Mouse (Mus musculus): ENCODE data around the gene Asb6. TPM values are rescaled to one million over a fixed set of nuclear protein-coding genes. Genes with fewer than 3 reads are reported as not detected.

Gene Asb6
- total RNA-seq, 2 experiments from 2014 or later: 7.2 to 9.7 TPM

DNA sequence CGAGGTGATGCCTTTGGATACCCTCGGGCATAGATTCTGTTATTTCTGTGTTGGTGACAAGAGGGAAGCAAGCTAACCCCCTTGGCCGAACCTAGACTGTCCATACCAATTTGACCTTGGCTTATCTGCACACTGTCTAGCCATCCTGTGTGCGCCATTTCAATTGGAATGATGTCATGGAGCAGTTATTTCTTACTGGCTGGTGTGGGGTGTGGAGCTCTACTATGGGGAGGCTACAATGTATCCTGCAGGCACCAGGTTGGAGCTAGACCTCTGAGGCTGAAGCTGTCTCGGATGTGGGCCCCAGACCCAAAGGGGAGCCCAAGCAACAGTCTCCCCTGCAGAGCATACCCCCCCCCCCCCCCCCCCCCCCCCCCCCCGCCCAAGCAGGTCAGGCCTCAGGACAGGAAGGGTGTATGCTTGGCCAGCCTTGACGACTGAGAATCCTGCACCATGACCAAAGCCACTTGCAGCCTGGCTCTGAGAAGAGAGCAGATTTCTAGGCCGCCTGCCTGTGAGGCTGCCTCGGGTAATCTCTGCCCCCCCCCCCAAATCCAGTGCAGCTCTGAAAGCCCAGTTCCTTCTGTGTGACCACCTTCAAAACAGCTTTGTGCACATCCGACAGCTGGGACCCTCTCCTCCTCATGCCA, 4.4 kb upstream of the Asb6 start, which contains the start of gene Prrx2:
TSS of gene Prrx2 (plus strand) at position 600 of the 650 bp plus-strand sequence.
- DNase-seq (ENCODE audit: low spot score): no peak

DNA sequence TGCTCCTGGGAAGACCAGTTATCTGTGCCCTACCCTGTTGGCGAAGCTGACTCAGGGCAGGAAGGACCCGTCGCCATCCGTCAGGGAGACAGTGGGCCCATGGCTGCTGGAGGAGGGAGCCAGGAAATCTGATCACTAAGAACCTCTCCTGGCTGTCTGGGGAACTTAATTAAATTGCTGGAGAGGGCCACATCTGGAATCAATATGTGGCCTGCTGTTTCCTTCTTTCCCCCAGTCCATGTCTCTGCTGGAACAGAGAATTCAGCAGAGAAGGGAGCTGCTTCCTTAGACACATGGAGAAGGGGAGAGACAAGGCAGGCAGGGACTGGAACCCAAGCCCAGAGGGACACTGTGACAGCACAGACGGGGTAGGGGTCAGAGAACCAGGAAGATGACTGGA, 3.5 kb upstream of the Asb6 start:
- DNase-seq (ENCODE audit: low spot score): peak; percentile 35

DNA sequence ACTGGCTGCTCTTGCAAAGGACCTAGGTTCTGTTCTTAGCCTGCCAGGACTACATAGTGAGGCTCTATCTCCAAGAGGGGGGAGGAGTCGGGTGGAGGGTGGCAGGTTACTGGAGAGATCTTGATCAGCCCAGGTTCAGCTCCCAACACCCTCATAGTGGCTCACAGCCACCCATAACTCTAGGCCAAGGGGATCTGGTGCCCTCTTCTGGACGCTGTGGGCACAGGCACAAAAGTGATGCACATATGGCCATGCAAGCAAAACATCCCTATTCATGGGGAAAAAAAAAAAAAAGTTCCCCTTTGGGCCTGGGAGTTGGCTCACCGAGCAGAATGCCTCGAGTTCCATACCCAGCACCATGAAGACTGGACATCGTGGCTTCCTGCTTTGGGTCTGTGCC, 818 bp downstream of the Asb6 start:
- DNase-seq (ENCODE audit: low spot score): no peak

DNA sequence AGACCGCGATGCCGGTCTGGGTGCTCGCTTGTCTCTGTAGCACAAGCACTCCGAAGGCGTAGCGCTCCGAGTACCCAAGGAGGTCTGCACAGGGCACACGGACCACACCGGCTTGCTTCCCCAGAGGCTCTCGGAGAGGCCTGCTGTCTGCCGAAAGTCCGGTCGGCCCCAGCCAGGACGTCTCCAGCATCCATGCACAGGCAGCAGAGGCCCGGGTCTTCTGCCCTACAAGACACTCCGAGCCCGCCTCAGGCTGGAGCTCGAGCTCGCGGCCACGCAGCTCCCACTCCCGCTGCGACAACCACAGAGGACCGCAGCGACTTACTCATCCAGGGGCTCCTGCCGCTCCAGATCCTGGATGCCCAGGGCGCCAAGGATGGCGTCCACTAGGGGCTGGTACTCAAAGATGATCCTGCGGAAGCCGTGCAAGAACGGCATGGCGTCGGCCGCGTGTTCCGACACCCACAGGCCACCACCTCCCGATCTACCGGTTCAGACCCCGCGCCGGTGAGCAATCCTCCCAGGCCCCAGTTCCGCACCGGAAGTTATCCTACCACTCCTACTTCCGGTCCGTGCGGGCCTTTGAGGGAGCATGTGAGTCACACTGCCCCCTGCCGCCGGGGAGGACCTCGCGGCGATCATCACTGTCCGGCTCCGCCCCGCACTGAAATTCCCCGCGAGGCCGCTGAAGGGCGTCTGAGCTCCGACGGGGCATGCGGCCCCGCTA, 2.2 kb downstream of the Asb6 start:
- DNase-seq (ENCODE audit: low spot score): peak; percentile 95

DNA sequence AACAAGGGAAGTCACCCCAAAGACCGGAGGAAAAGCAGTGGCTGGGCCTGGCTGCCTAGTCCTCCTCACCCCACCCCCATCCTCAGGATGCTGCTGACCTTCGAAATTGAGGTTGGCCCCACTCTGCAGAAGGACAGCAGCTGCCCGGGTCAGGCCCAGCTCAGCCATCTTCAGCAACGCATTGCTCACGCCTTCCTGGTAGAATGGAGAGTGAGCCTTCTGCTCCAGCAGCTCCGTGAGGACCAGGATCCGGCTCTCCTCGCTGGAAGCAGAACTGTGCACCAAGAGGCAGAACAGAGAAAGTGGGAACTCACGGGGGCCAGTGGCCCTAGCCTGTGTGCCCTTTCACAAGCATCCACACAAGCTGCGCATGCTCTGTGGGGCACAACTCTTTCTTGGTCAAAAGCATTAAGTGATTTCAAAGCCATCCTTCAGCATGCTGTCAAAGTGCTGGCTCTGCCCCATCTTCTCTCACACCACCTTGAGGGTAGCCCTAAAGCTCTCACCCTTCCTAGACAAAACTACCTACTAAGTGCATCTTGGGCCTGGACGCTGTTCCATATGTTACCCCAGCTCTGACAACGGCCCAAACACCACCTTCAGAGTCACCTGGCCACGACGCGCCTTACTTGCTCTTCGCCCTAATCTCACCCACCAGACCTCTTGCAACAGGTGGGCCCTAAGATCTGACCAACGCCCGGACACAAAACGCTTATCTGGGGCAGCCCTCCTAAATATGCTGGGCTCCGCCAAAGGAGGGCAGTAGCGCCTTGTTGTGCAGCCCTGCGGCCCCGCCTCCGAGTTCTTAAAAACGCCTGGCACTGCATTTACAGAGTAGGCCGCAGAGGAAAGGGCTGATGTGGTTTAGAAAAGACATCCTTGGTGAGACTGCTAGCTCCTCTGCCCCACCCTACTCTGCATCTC, 3.0 kb downstream of the Asb6 start:
- no peak for DNase-seq (ENCODE audit: low spot score)

DNA sequence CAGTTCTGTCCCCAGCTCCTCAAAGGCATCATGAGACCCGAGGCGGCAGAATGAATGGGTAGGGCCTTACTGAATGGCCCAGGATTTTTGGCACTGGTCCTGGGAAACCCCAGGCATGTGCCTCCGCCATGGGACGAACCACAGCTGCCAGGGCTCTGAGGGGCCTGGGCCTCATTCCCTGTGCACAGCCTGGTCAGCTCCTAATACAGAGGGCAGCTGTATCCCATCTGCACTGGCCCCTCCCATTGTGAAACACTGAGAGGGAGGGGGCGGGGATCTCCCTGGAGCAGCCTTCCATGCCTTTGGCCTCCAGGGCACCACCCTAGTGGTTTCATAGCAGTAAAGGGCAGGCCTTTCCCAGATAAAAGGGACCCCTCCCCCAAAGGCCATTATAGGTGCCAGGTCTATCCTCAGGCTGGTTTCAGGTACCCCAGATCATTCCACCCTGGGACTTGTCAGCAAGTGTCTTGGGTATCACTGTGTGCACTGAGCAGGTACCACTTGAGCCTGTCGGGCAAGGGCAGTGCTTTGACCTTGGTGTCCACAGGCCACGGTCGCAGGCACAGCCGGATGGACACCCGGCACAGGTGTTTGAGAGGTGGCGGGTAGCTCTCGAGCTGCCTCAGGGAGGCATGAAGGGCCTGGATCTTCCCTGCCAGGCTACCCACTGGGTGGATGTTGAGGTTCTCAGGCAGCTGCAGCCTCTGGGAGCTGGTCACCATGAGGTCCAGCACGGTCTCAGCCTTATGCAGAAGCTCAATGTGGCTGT, 6.6 kb downstream of the Asb6 start:
- DNase-seq (ENCODE audit: low spot score): no peak

DNA sequence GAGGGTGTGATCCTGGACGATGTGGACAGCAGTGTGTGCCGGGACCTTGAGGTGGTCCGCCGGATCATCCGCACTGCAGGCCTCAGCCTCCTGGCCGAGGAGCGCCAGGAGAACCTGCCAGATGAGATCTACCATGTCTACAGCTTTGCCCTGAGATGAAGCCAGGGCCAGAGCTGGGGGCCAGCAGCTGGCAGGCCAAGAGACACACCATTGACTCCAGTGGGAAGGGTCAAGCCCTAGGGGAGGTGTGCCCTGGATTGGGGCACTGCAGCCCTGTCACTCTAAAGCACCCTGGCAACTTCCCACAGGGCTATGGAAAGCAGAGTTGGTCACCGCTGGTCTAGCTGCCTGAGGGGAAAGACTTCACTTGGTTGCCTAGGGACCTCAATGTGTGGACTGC, 7.7 kb downstream of the Asb6 start:
- DNase-seq (ENCODE audit: low spot score): no peak

DNA sequence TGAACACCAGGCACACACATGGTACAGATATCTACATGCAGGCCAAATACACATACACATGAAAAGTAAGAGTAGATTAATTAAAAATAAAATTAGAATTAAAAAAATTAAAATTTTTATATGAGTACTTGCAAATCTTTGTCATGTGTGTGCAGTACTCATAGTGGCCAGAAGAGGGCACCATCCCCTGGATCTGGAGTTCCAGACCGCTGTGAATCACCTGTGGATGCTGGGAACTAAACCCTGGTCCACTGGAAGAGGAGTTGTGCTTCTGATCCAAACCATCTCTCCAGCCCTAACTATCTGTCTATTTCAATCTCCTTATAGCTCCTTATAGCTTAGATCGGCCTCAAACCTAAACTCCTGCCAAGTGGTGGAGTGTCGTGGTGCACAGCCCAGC, 9.1 kb downstream of the Asb6 start:
- no peak for DNase-seq (ENCODE audit: low spot score)

DNA sequence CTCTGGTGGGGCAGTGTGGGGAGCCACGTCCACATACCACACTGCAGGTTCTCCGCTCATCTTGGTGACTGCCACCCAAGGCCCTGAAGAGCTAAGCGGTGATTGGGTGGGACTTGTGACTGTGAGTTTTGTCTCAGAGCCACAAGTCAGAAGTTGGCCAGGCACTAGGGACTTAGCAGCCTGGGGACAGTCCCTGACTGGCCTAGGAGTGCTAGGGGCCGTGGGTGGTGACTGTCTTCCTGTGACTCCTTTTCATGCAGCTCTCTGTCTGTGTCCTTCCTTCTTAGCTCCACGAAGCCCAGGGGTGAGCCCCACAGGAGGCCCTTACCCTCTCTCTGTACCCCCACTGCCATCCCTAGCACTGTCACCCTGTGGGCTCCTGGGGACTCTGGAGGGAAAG, 10.3 kb downstream of the Asb6 start:
- DNase-seq (ENCODE audit: low spot score): no peak

DNA sequence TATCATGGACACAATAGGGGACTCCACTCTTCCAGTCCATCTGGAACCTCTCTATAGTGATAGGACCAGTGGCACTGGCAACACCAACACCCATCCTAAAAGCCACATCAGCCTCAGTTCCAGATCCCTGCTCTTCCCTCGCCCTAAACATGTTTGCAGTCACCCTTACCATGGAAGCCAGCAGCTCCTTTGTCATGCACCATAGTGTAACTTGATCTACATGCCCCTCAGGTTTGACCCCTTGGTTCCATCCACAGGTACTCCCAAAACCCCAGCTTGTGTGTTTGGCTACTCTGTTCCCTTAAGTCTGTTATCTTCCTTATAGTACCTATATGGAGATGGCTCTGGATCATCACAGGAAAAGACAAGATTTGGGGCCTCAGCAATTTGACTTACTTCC, 13.8 kb downstream of the Asb6 start:
- DNase-seq (ENCODE audit: low spot score): no peak

DNA sequence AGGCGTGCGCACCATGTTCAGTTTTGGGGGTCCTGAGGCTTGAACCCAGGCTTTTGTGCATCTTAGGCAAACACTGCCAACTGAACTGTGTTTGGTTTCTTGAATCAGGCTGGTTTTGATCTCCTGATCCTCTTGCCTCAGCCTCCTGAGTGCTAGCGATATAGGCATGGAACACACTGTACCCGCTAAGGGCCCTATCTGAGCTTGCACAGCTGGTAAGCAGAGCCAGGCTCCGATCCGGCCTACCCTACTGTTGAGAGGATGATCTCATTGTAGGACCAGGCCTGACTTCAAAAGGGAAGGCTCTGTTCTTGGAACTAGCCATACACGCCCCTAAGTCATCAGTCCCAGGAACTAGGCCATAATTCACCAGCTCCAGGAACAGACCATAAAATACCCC, 19.6 kb downstream of the Asb6 start:
- DNase-seq (ENCODE audit: low spot score): no peak

DNA sequence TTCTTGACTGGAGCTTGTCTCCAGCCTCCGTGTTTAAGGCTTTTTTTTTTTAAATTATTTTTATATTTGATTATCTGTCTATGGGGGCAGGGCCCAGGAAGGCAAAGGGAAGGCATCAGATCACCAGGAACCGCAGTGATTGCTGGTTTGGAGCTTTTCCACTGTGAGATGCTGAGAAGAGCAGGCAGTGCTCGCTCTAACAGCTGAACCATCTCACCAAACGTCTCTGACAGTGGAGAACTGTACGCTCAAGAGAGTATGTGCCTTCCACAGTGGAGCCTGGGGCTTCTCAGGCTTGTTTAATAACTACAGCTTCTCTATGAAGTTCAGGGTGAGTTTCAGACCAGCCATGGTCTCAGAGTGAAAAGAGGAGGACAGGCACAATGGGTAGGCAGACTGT, 20.6 kb downstream of the Asb6 start:
- no peak for DNase-seq (ENCODE audit: low spot score)

DNA sequence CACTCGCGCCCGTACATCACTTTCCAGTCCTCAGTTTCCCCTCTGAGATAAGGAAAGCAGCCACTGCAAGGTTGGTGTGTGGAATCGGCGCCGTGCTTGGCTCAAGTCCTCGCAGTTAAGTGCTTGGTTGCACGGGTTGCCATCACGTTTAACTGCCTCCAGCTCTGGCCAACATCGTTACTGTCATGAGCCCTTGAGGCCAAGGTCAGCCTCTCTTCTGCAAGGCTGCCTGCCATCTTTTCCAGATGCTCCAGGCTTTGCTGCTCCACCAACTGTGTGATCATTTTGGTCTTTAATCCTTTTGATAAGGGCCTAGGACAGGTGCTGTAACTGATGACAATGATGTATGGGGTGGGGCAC, 21.9 kb downstream of the Asb6 start:
- no peak for DNase-seq (ENCODE audit: low spot score)

DNA sequence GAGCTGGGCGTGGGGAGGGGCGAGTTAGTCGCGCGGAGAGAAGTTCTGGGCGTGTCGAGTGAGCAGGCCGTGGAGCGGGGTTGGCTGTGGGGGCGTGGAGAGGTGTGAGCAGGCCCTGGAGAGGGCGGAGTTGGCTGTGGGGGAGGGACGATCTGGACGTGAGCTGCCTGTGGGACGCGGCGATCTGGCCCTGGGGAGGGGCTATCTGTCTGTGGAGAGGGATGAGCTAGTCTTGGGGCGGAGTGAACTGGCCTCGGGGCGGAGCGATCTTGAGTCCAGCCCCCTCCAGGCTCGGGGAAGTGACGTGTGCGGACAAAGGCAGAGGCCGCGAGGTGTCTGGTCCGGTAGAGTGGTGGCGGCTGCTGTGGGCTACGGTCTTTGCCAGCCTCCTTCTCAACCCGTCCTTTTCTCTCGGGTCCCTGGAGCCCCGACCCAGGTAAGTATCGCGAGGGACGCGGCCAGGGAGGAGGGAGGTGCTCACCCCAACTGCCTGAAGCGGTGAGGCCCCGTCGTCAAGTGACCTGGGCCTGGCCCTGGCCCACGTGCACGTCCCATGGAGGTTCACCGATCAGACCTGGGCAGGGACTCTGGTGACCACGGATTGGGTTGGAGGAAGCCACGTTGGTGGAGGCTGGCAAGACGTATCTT, 22.4 kb downstream of the Asb6 start, which contains the start of gene Ntmt1:
TSS of gene Ntmt1 (plus strand) at position 179 of the 648 bp plus-strand sequence.
- peak; percentile 100 for DNase-seq (ENCODE audit: low spot score)

DNA sequence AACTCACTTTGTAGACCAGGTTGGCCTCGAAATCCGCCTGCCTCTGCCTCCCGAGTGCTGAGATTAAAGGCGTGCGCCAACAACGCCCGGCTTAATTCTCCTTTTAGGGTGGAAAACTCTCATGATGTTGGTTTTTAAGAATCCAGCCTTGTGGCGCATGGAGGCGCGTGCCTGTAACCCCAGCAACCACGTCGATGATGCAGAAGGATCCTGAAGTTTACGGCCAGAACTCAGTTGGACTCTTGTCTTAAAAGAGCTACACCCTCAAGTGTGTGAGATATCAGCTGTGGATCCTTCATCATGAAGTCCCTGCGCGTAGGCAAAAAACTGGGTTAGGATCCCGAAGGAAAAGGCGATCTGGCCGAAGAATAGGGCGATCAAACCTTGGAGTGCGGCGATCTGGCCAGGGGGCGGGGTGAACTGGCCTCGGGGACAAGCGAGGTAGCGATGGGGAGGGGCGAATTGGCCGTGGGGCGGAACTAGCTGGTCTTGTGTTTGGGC, 22.9 kb downstream of the Asb6 start:
- no peak for DNase-seq (ENCODE audit: low spot score)

DNA sequence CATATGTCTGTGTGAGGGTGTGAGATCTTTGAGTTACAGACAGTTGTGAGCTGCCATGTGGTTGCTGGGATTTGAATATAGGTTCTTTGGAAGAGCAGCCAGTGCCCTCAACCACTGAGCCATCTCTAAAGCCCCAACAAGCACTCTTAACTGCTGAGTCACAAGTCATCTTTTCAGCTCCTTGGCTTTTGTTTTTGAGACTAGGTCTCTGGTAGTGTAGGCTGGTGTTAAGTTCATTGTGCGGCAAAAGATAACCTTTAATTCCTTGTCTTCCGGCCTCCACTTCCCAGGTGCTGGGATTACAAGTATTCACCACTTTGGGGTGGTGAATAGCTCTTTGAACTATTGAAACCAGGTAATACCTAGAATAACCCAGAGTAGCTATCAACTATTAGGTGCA, 24.1 kb downstream of the Asb6 start:
- no peak for DNase-seq (ENCODE audit: low spot score)

DNA sequence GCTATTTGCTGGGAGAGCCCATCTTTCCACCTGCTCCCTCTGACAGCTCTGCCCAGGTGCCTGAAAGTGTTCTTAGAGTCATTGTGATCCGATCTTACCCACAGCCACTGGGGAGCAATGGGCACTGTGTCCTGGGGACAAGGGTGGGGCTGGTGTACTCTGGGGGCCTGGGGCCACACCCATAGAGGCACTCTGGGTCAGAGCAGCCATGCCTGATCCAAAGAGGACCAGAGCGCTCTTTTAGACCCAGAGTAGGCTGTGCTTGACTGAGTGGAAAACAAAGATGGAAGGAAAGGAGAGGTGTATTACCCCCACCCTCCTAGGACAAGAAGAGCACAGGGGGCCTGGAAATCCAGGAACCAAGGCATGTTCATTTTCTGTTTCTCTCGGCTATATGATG, 26.5 kb downstream of the Asb6 start, which contains the start of gene 1700001O22Rik:
TSS of gene 1700001O22Rik (minus strand) at position 58 of the 400 bp plus-strand sequence.
- no peak for DNase-seq (ENCODE audit: low spot score)

DNA sequence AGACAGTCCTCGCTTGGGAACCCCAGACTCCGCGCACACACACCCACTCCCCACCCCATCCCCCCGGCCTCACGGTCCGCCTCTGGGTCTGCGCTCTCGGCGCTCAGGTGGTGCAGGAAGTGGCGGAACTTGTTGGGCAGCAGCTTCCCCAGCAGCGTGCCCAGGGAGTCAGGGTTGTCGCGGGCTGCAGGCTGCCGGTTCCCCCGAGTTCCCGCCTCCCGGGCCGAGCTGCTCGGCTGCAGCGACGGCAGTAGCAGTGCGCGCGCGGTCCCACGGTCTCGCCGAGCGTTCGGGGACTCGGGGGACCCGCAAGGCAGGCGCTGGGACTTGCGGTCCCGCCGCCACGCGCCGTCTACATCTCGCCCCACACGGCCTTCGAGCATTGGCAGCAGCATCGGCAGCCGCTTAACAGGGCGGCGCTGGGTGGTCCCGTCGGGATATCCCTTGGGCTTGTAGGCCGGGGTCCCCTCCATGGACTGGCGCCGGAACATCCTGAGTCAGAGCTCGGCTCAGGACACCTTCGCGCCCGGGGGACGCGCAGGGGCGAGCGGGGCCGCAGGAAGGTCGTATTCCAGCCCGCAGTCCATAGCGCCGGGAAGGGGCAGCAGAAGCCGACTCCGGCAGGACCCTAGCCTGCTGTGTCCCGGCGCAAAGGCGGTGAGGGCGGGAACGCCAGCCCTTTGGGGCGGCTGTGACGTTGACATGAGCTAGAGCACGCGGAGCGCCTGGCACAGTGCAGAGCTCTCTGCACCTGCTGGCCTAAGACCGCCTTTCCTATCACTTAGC, 28.9 kb downstream of the Asb6 start:
- DNase-seq (ENCODE audit: low spot score): peak; percentile 44

DNA sequence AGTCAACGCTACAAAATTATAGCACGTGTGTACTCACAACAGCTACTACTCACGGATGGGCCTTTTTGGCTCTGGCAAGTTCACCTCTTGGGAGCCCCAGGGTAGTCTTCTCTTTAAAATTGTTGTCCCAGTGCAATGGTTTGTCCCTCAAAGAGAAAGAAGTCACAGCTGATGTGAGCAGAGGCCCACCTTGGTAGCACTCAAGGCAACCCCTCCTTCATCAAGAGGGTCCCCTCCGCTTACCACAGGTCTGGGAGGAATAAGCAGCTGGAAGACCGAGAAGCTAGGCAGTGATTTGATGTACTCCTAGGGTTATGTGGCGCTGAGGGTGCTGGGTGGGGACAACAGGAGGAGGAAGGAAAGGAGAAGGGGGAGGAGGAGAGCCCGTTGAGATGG, 29.5 kb downstream of the Asb6 start:
- DNase-seq (ENCODE audit: low spot score): no peak

DNA sequence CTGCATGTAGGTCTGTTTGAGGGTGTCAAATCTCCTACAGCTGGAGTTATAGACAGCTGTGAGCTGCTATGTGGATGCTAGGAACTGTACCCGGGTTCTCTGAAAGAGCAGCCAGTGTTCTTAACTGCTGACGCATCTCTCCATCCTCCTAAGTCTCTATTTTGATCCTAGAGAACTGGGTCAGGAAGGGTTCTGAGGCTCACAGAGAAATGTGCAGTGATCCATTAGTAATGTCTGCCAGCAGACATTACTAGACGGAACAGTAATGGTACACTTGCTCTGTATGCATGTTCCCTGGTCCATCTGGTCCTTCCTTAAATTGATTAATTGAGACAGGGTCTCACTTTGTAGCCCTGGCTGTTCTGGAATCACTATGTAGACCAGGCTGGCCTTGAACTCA, 30.7 kb downstream of the Asb6 start:
- no peak for DNase-seq (ENCODE audit: low spot score)
